Comparison of ENCODE assay signal across 8 mouse cellular contexts in genomic region chr10:4338863-4339461, GRCm38 (mm10). TPM values are rescaled to one million over a fixed set of nuclear protein-coding genes. Genes with fewer than 3 reads are reported as not detected.
DNase-seq lines count a peak whose midpoint lies in the region; ATAC-seq and TF ChIP-seq lines count a peak whose summit lies in the region.

No protein-coding gene starts in this region.

- H3K9me3 ChIP-seq in forebrain, embryonic 14.5 days (replicated peaks; ENCODE audit: control insufficient read depth, low read length) = no peaks in the 10 kb centered on the region
- H3K9me3 ChIP-seq in forebrain, embryonic 15.5 days = no peaks in the 10 kb centered on the region
- no peaks in the 10 kb centered on the region for H3K9me3 ChIP-seq in hindbrain, postnatal 0 days (ENCODE audit: low read length)
- H3K9me3 ChIP-seq in lung, embryonic 15.5 days = no peaks in the 10 kb centered on the region

- no peaks in the 10 kb centered on the region for H3K36me3 ChIP-seq in forebrain, embryonic 14.5 days (ENCODE audit: control insufficient read depth, insufficient read depth, low read length)
- no peaks in the 10 kb centered on the region for H3K36me3 ChIP-seq in forebrain, embryonic 15.5 days
- no peaks in the 10 kb centered on the region for H3K36me3 ChIP-seq in hindbrain, postnatal 0 days (ENCODE audit: insufficient read depth, low read length)
- H3K36me3 ChIP-seq in lung, embryonic 15.5 days = no peaks in the 10 kb centered on the region

- 51% methylated on average over 15 of the region's 15 CpGs for WGBS in forebrain, embryonic 14.5 days
- WGBS in forebrain, embryonic 15.5 days = 54% methylated on average over 15 of the region's 15 CpGs
- 60% methylated on average over 15 of the region's 15 CpGs for WGBS in hindbrain, postnatal 0 days
- 31% methylated on average over 15 of the region's 15 CpGs for WGBS in lung, embryonic 15.5 days

- no peak overlapping the region for H3K27ac ChIP-seq in forebrain, embryonic 14.5 days (ENCODE audit: low read depth, low read length)
- no peak overlapping the region for H3K27ac ChIP-seq in forebrain, embryonic 15.5 days (replicated peaks)
- peak overlapping the region; percentile 53 for H3K27ac ChIP-seq in gastrocnemius, adult 2 months
- H3K27ac ChIP-seq in hindbrain, postnatal 0 days = no peak overlapping the region
- H3K27ac ChIP-seq in lung, embryonic 15.5 days = peak overlapping the region; percentile 59; the same call in 1 of the 2 replicates

- peaks cover 5% of the 10 kb centered on the region for H3K4me1 ChIP-seq in forebrain, embryonic 14.5 days (ENCODE audit: control insufficient read depth, insufficient read depth, low read length)
- peaks cover 14% of the 10 kb centered on the region for H3K4me1 ChIP-seq in forebrain, embryonic 15.5 days
- 0 out of 2 replicates have a peak, but pooled peaks cover 6% of the 10 kb centered on the region for H3K4me1 ChIP-seq in hindbrain, postnatal 0 days (ENCODE audit: insufficient read depth, low read length)
- H3K4me1 ChIP-seq in lung, embryonic 15.5 days = peaks cover 32% of the 10 kb centered on the region

- intact Hi-C loops in gastrocnemius, adult 2 months (cut with DNase I) = no loop called here

- no peak overlapping the region for H3K4me3 ChIP-seq in forebrain, embryonic 14.5 days (ENCODE audit: low read depth, low read length)
- no peak overlapping the region for H3K4me3 ChIP-seq in forebrain, embryonic 15.5 days
- H3K4me3 ChIP-seq in gastrocnemius, adult 2 months = peak overlapping the region; percentile 56
- H3K4me3 ChIP-seq in hindbrain, postnatal 0 days (ENCODE audit: low read length) = no peak overlapping the region
- H3K4me3 ChIP-seq in lung, embryonic 15.5 days = peak overlapping the region; percentile 31

- no peak for TF ChIP-seq CTCF in gastrocnemius, adult 2 months (IDR thresholded peaks at IDR 0.05)
- no peak for TF ChIP-seq CTCF in hindbrain, postnatal 0 days (IDR thresholded peaks at IDR 0.05; ENCODE audit: low read depth)

- DNase-seq in forebrain, embryonic 14.5 days (ENCODE audit: low spot score) = peak; percentile 38
- peak; percentile 52 for DNase-seq in gastrocnemius, adult 2 months
- peak; percentile 69 for DNase-seq in hindbrain, postnatal 0 days (ENCODE audit: low spot score)
- no peak for DNase-seq in urinary bladder, adult 2 months (ENCODE audit: low spot score)
- DNase-seq in thymus, postnatal 25 days = no peak
- DNase-seq in left cerebral cortex, adult 11 months (ENCODE audit: low spot score) = no peak

- H3K9ac ChIP-seq in forebrain, embryonic 14.5 days (ENCODE audit: low read length) = no peak overlapping the region
- H3K9ac ChIP-seq in forebrain, embryonic 15.5 days (replicated peaks) = no peak overlapping the region
- H3K9ac ChIP-seq in hindbrain, postnatal 0 days (replicated peaks; ENCODE audit: low read length) = no peak overlapping the region
- peak overlapping the region; percentile 16; the same call in 1 of the 2 replicates for H3K9ac ChIP-seq in lung, embryonic 15.5 days

- no peak overlapping the region for H3K4me2 ChIP-seq in forebrain, embryonic 14.5 days (ENCODE audit: low read length)
- no peak overlapping the region for H3K4me2 ChIP-seq in forebrain, embryonic 15.5 days (replicated peaks)
- no peak overlapping the region for H3K4me2 ChIP-seq in hindbrain, postnatal 0 days (ENCODE audit: low read depth, low read length)
- peak overlapping the region; percentile 51 for H3K4me2 ChIP-seq in lung, embryonic 15.5 days

- no peaks in the 10 kb centered on the region for H3K27me3 ChIP-seq in forebrain, embryonic 14.5 days (replicated peaks; ENCODE audit: control insufficient read depth, insufficient read depth, low read length)
- no peaks in the 10 kb centered on the region for H3K27me3 ChIP-seq in forebrain, embryonic 15.5 days
- no peaks in the 10 kb centered on the region for H3K27me3 ChIP-seq in hindbrain, postnatal 0 days (ENCODE audit: insufficient read depth, low read length)
- H3K27me3 ChIP-seq in lung, embryonic 15.5 days = no peaks in the 10 kb centered on the region

- ATAC-seq in forebrain, embryonic 14.5 days = no peak
- no peak for ATAC-seq in forebrain, embryonic 15.5 days (replicated peaks)
- no peak for ATAC-seq in hindbrain, postnatal 0 days
- peak; percentile 65; the same call in 1 of the 2 replicates for ATAC-seq in lung, embryonic 15.5 days (ENCODE audit: borderline replicate concordance, extremely low read depth, low FRiP score, low TSS enrichment)

RNA-seq across cellular contexts. Expression of gene Zbtb2, which starts 48.9 kb away (rescaled TPM):
- 16.5 and 20.3 TPM in 2 replicates for polyA plus RNA-seq in forebrain, embryonic 14.5 days (2014; fragmentation: Nextera tagmentation; extraction: Ambion mirVana)
- polyA plus RNA-seq in forebrain, embryonic 15.5 days (2015; fragmentation: Nextera tagmentation; extraction: Ambion mirVana) = 17.8 and 18.4 TPM in 2 replicates
- 1 to 10 TPM; 4.9 to 7.1 TPM for total RNA-seq in gastrocnemius, adult 2 months (2021)
- total RNA-seq in hindbrain, postnatal 0 days (2014; rRNA removed) = 18.0 and 19.5 TPM in 2 replicates
- 11.8 and 13.5 TPM in 2 replicates for polyA plus RNA-seq in hindbrain, postnatal 0 days (2015; fragmentation: Nextera tagmentation; extraction: Ambion mirVana)
- polyA plus RNA-seq in lung, embryonic 15.5 days (2015; fragmentation: Nextera tagmentation; extraction: Ambion mirVana) = 15.5 and 16.6 TPM in 2 replicates
- 8.4 and 9.6 TPM in 2 replicates for polyA plus RNA-seq in urinary bladder, adult 2 months (2012; rRNA removed)

Comparison
In these comparisons a context has a peak if more than half of its experiments do, and no peak if none do; other contexts are left out.
1. DNase-seq: peak in forebrain, embryonic 14.5 days (single experiment), gastrocnemius, adult 2 months (single experiment) and hindbrain, postnatal 0 days (single experiment); none in urinary bladder, adult 2 months (single experiment), thymus, postnatal 25 days (single experiment) and left cerebral cortex, adult 11 months (single experiment).
2. H3K27ac ChIP-seq: peak in gastrocnemius, adult 2 months (single experiment) and lung, embryonic 15.5 days (single experiment); none in forebrain, embryonic 14.5 days (single experiment), forebrain, embryonic 15.5 days (single experiment) and hindbrain, postnatal 0 days (single experiment).
3. H3K4me3 ChIP-seq: peak in gastrocnemius, adult 2 months (single experiment) and lung, embryonic 15.5 days (single experiment); none in forebrain, embryonic 14.5 days (single experiment), forebrain, embryonic 15.5 days (single experiment) and hindbrain, postnatal 0 days (single experiment).